ENCODE assay signal across 8 mouse cellular contexts in genomic region chr16:13158906-13159889, GRCm38 (mm10). TPM values are rescaled to one million over a fixed set of nuclear protein-coding genes. Genes with fewer than 3 reads are reported as not detected.
DNase-seq lines count a peak whose midpoint lies in the region; ATAC-seq lines count a peak whose summit lies in the region.
"Had no signal": no experiment of that assay in that cellular context is flagged by ENCODE, and none has a peak within 500 bp of the region (broad histone marks: within the 10 kb centered on the region; RNA-seq: fewer than 3 reads in every experiment).

No protein-coding gene starts in this region.

- peak overlapping the region; percentile 56 for H3K4me2 ChIP-seq in hindbrain, embryonic 13.5 days

- H3K27me3 ChIP-seq in hindbrain, embryonic 13.5 days: no peaks in the 10 kb centered on the region
- H3K27me3 ChIP-seq: embryonic facial prominence, embryonic 12.5 days had no signal

- H3K4me3 ChIP-seq in hindbrain, embryonic 13.5 days: no peak overlapping the region

- 40% methylated on average over 13 of the region's 13 CpGs for WGBS in hindbrain, embryonic 13.5 days

- H3K9me3 ChIP-seq in hindbrain, embryonic 13.5 days: no peaks in the 10 kb centered on the region
- H3K9me3 ChIP-seq: embryonic facial prominence, embryonic 12.5 days had no signal

- peak overlapping the region; percentile 23; the same call in 1 of the 2 replicates for H3K27ac ChIP-seq in hindbrain, embryonic 13.5 days
- H3K27ac ChIP-seq: embryonic facial prominence, embryonic 12.5 days had no signal

- peak; percentile 82 for DNase-seq in CD4-positive helper T cell, adult 2 months (ENCODE audit: low read depth, low spot score)
- DNase-seq in adipocyte (ENCODE audit: low spot score): peak; percentile 60
- DNase-seq in frontal cortex, postnatal 10 days (ENCODE audit: low spot score in 2 of 2): peak; percentile 46 to 55
- peak; percentile 82 for DNase-seq in layer of hippocampus, adult 9-11 months
- peak; percentile 73 for DNase-seq in right cerebral cortex, postnatal 25 days

- peak overlapping the region; percentile 39; the same call in 1 of the 2 replicates for H3K9ac ChIP-seq in hindbrain, embryonic 13.5 days
- H3K9ac ChIP-seq: embryonic facial prominence, embryonic 12.5 days had no signal

- peak; percentile 65 for ATAC-seq in hindbrain, embryonic 13.5 days (ENCODE audit: low FRiP score)
- ATAC-seq in megakaryocyte, adult 5-6 weeks (ENCODE audit: poor library complexity, severe bottlenecking): peak; percentile 23; the same call in 1 of the 2 replicates

- H3K4me1 ChIP-seq in hindbrain, embryonic 13.5 days (replicated peaks): peaks cover 14% of the 10 kb centered on the region
- H3K4me1 ChIP-seq: embryonic facial prominence, embryonic 12.5 days had no signal

- H3K36me3 ChIP-seq in hindbrain, embryonic 13.5 days: no peaks in the 10 kb centered on the region
- H3K36me3 ChIP-seq: embryonic facial prominence, embryonic 12.5 days had no signal

RNA-seq across cellular contexts. Expression of gene Ercc4, which starts 49.7 kb away (rescaled TPM):
- polyA plus RNA-seq in hindbrain, embryonic 13.5 days (2015; fragmentation: Nextera tagmentation; extraction: Ambion mirVana): 14.9 and 15.7 TPM in 2 replicates
- 8.6 and 13.0 TPM in 2 replicates for total RNA-seq in megakaryocyte, adult 5-6 weeks (2015)
- total RNA-seq in megakaryocyte, adult 5-6 weeks (2017): 7.7 and 7.9 TPM in 2 replicates
